ENCODE assay signal across 8 mouse cellular contexts in genomic region chr6:116767738-116768522, GRCm38 (mm10). TPM values are rescaled to one million over a fixed set of nuclear protein-coding genes. Genes with fewer than 3 reads are reported as not detected.
DNase-seq lines count a peak whose midpoint lies in the region; ATAC-seq and TF ChIP-seq lines count a peak whose summit lies in the region.

No protein-coding gene starts in this region.

- peak; percentile 35 for DNase-seq in ES-E14 (ENCODE audit: low read depth, low spot score)
- peak; percentile 30 for DNase-seq in c-Kit-positive CD71-negative TER-119-negative erythroid progenitor cells, embryonic 14.5 days (ENCODE audit: low read depth)
- peak; percentile 91 for DNase-seq in forebrain, embryonic 11.5 days (ENCODE audit: low spot score)
- DNase-seq in heart, postnatal 14 days = peak; percentile 88 to 91
- peak; percentile 71 to 93 for DNase-seq in kidney, postnatal 36 days
- peak; percentile 44 to 60 for DNase-seq in lung, adult 18-20 months
- DNase-seq in thymus, postnatal 0 days (ENCODE audit: low spot score) = peak; percentile 18

- in situ Hi-C loops in ES-E14 (cut with MboI; ENCODE audit: low sequenced_read_pairs in 2 of 2, unreplicated experiment in 2 of 2) = no loop called here

- no peak for TF ChIP-seq POLR2A in olfactory bulb, adult 2 months (IDR thresholded peaks at IDR 0.05; ENCODE audit: insufficient read depth, low read depth, low read length)

- no peaks in the 10 kb centered on the region for H3K9me3 ChIP-seq in ES-E14 (ENCODE audit: control insufficient read depth, insufficient read depth, low read depth, low read length)
- H3K9me3 ChIP-seq in forebrain, embryonic 11.5 days (ENCODE audit: control insufficient read depth, low read length) = no peaks in the 10 kb centered on the region

- H3K4me1 ChIP-seq in ES-E14 (ENCODE audit: control insufficient read depth in 2 of 2, insufficient read depth in 2 of 2, low read length in 2 of 2, poor library complexity in 1 of 2) = no peaks in the 10 kb centered on the region
- no peaks in the 10 kb centered on the region for H3K4me1 ChIP-seq in forebrain, embryonic 11.5 days (replicated peaks; ENCODE audit: control insufficient read depth, insufficient read depth, low read length)
- H3K4me1 ChIP-seq in olfactory bulb, adult 2 months (ENCODE audit: control insufficient read depth, insufficient read depth, low read length) = no peaks in the 10 kb centered on the region

- intact Hi-C loops in heart, postnatal 14 days (cut with DNase I) = loop anchor here (2.0 to 10.0 kb wide), 5 partner anchors 111 to 1059 kb away; no protein-coding TSS in a partner anchor

- no peak overlapping the region for H3K27ac ChIP-seq in ES-E14 (ENCODE audit: insufficient read depth, low read depth, low read length, poor library complexity, severe bottlenecking)
- H3K27ac ChIP-seq in forebrain, embryonic 11.5 days (ENCODE audit: low read depth, low read length) = no peak overlapping the region
- no peak overlapping the region for H3K27ac ChIP-seq in olfactory bulb, adult 2 months (ENCODE audit: insufficient read depth, low read depth, low read length)

- no peak overlapping the region for H3K4me2 ChIP-seq in forebrain, embryonic 11.5 days (ENCODE audit: low read depth, low read length, severe bottlenecking)

- no peaks in the 10 kb centered on the region for H3K27me3 ChIP-seq in forebrain, embryonic 11.5 days (ENCODE audit: control insufficient read depth, insufficient read depth, low read length)

- peak; percentile 61 for ATAC-seq in forebrain, embryonic 11.5 days (replicated peaks; ENCODE audit: low FRiP score)

- H3K36me3 ChIP-seq in ES-E14 (ENCODE audit: control insufficient read depth, insufficient read depth, low read length, poor library complexity, severe bottlenecking) = no peaks in the 10 kb centered on the region
- no peaks in the 10 kb centered on the region for H3K36me3 ChIP-seq in forebrain, embryonic 11.5 days (ENCODE audit: control insufficient read depth, insufficient read depth, low read length)

- no peak overlapping the region for H3K9ac ChIP-seq in ES-E14 (ENCODE audit: insufficient read depth, low read depth, low read length, poor library complexity, severe bottlenecking)
- H3K9ac ChIP-seq in forebrain, embryonic 11.5 days (ENCODE audit: low read length) = no peak overlapping the region

- no peak overlapping the region for H3K4me3 ChIP-seq in ES-E14 (ENCODE audit: insufficient read depth in 1 of 2, low read depth in 1 of 2, low read length in 2 of 2, poor library complexity in 1 of 2, severe bottlenecking in 1 of 2)
- H3K4me3 ChIP-seq in forebrain, embryonic 11.5 days (ENCODE audit: low read depth, low read length) = no peak overlapping the region
- H3K4me3 ChIP-seq in olfactory bulb, adult 2 months (ENCODE audit: insufficient read depth, low read depth, low read length) = no peak overlapping the region

- WGBS in forebrain, embryonic 11.5 days = 40% methylated on average over 17 of the region's 17 CpGs
- WGBS in olfactory bulb, adult 2 months = 34% methylated on average over 17 of the region's 17 CpGs

- TF ChIP-seq CTCF in olfactory bulb, adult 2 months (IDR thresholded peaks at IDR 0.05; ENCODE audit: insufficient read depth, low read depth, low read length) = peak; percentile 80

TF ChIP-seq in ES-E14, 5 proteins besides CTCF, POLR2A, EP300 and RAD21:
- TF ChIP-seq ZNF384 (IDR thresholded peaks at IDR 0.05; ENCODE audit: low read depth, low read length) (no peak), ZC3H11A (IDR thresholded peaks at IDR 0.05; ENCODE audit: borderline replicate concordance, low read depth, low read length) (0 out of 2 replicates have a peak, but pooled peaks have one; percentile 30)

RNA-seq across cellular contexts. Expression of gene Tmem72, which starts 51.2 kb away (rescaled TPM):
- total RNA-seq in ES-E14 (2012; rRNA removed) = 0.62 and 0.85 TPM in 2 replicates
- polyA plus RNA-seq in forebrain, embryonic 11.5 days (2014; fragmentation: Nextera tagmentation; extraction: Ambion mirVana) = 0.07 and 0.11 TPM in 2 replicates
- total RNA-seq in heart, postnatal 14 days (2021) = under 1 TPM; 0.02 to 0.05 TPM
- polyA plus RNA-seq in olfactory bulb, adult 2 months (2012; ENCODE audit: insufficient read depth, insufficient read length, low replicate concordance, missing spikeins) = not detected in 2 replicates
- 0.04 TPM in 2 replicates for polyA plus RNA-seq in thymus, postnatal 0 days (2015; fragmentation: Nextera tagmentation; extraction: Ambion mirVana)

Comparison
In these comparisons a context has a peak if more than half of its experiments do, and no peak if none do; other contexts are left out.
1. DNase-seq: peak in every context shown above with its lines; median percentile 91 in forebrain, embryonic 11.5 days; 90 in heart, postnatal 14 days; 82 in kidney, postnatal 36 days; 52 in lung, adult 18-20 months; 35 in ES-E14; 30 in c-Kit-positive CD71-negative TER-119-negative erythroid progenitor cells, embryonic 14.5 days; 18 in thymus, postnatal 0 days.